Mouse (Mus musculus) neural tube, embryonic 11.5 days (tissue): ENCODE data around the gene Mysm1. TPM values are rescaled to one million over a fixed set of nuclear protein-coding genes. Genes with fewer than 3 reads are reported as not detected.

ENCODE experiments used
- ATAC-seq: fragments of 200-750 bp; cut with Nextera tagmentation; 2 replicates; pipeline ENCODE4 v1.8.0; 2017; ENCODE audit warnings: moderate number of reproducible peaks, mild to moderate bottlenecking, moderate TSS enrichment, moderate library complexity; ENCODE audit not compliant: insufficient read depth, low FRiP score, low TSS enrichment
- DNase-seq: peaks from one replicate; pipeline ENCODE4 v3.0.0-alpha.2; 2015; ENCODE audit warnings: low spot score
- H3K27ac ChIP-seq: fragments of 300-500 bp; sonication (generic); 2 replicates; pipeline ENCODE4 v1.5.1; 2014; ENCODE audit warnings: low read depth, mild to moderate bottlenecking, low read length
- H3K27me3 ChIP-seq: fragments of 300-500 bp; sonication (generic); 2 replicates; pipeline ENCODE4 v1.6.1; 2014; ENCODE audit warnings: mild to moderate bottlenecking, low read length, mixed read lengths; ENCODE audit not compliant: control insufficient read depth, insufficient read depth
- H3K36me3 ChIP-seq: fragments of 300-500 bp; sonication (generic); 2 replicates; pipeline ENCODE4 v1.6.1; 2014; ENCODE audit warnings: mild to moderate bottlenecking, low read length, moderate library complexity, mixed read lengths; ENCODE audit not compliant: control insufficient read depth, insufficient read depth
- H3K4me1 ChIP-seq: fragments of 300-500 bp; sonication (generic); 2 replicates; pipeline ENCODE4 v1.6.1; 2014; ENCODE audit warnings: low read length, mixed read lengths; ENCODE audit not compliant: control insufficient read depth, insufficient read depth
- H3K4me2 ChIP-seq: fragments of 300-500 bp; sonication (generic); 2 replicates; pipeline ENCODE4 v1.6.1; 2014; ENCODE audit warnings: low read depth, mild to moderate bottlenecking, moderate library complexity
- H3K4me3 ChIP-seq: fragments of 300-500 bp; sonication (generic); 2 replicates; pipeline ENCODE4 v1.5.1; 2014; ENCODE audit warnings: low read depth, low read length
- H3K9ac ChIP-seq: fragments of 300-500 bp; sonication (generic); 2 replicates; pipeline ENCODE4 v1.6.1; 2014; ENCODE audit warnings: mild to moderate bottlenecking, low read length
- H3K9me3 ChIP-seq: fragments of 300-500 bp; sonication (generic); 2 replicates; pipeline ENCODE4 v1.6.1; 2016; ENCODE audit warnings: low read length; ENCODE audit not compliant: control insufficient read depth
- WGBS: fragments of 180-500 bp; shearing (Covaris S2); extraction: QIAGEN DNeasy Blood & Tissue Kit; methylation state at CpG from one replicate; pipeline ENCODE4 v1.1.7; 2014; 5-methylcytosine and 5-hydroxymethylcytosine counted together
- polyA plus RNA-seq: library from polyadenylated mRNA; unstranded; fragments of >200 nt; fragmentation: Nextera tagmentation; extraction: Ambion mirVana; gene quantifications from 2 replicates; pipeline ENCODE4 v1.2.1, GENCODE M21; 2014

The Mysm1 gene
- polyA plus RNA-seq, 1 experiment from 2014 or later: 24.4 TPM

DNA sequence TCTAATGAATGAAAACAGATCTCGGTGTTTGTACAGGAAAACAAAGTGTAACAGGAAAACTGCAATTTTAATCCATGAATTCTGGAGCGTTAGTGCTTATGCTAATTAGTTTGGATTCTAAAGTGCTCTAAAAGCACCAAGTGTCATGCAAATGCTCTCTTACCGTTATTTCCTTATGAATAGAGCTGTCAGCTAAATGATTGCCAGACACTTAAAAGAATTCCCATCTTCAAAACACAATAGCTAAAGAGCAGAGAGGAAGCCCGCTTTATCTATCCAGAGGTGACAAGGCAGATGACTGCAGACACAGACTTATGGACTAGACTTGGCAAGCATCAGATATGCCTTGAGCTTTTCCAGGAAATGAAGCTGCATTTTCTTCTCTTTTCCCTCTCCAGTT, 8.8 kb upstream of the Mysm1 start:
- ATAC-seq: no peak
- WGBS: 43% methylated on average over 4 of the region's 4 CpGs

DNA sequence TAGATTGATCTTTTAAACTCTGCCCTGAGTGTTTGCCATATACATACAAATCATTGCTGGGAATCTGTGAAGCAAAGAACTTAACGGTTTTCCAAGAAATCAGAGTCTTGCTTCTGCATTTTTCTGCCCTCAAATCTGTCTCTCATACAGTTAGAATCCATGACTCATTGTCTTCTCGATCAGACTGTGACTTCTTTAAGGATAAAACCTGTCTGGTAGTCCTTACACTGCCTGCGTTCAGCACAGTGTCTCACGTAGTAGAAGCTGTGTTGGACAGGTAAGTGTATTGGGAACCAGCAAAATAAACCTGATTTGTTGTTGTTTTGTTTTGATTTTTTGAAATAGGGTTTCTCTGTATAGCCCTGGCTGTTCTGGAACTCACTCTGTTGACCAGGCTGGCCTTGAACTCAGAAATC, 608 bp upstream of the Mysm1 start:
- Histone ChIP-seq H3K4me3 (peak overlapping the region; percentile 76), H3K27ac (peak overlapping the region; percentile 78), H3K4me2 (peak overlapping the region; percentile 38), H3K27me3 (no peaks in the 10 kb centered on the region), H3K9me3 (no peaks in the 10 kb centered on the region), H3K9ac (peak overlapping the region; percentile 88), H3K4me1 (no peaks in the 10 kb centered on the region), H3K36me3 (no peaks in the 10 kb centered on the region)
- WGBS: 51% methylated on average over 4 of the region's 4 CpGs
- DNase-seq: no peak
- ATAC-seq: peak; percentile 10; the same call in 1 of the 2 replicates

More for the DNA sequence above, 8.8 kb upstream of the Mysm1 start:
- DNase-seq: no peak
- H3K27ac ChIP-seq: no peak overlapping the region
- H3K9me3 ChIP-seq: no peaks in the 10 kb centered on the region
- H3K4me3 ChIP-seq: no peak overlapping the region
- no peak overlapping the region for H3K4me2 ChIP-seq
- no peaks in the 10 kb centered on the region for H3K4me1 ChIP-seq
- no peak overlapping the region for H3K9ac ChIP-seq
- H3K27me3 ChIP-seq: no peaks in the 10 kb centered on the region
- no peaks in the 10 kb centered on the region for H3K36me3 ChIP-seq

DNA sequence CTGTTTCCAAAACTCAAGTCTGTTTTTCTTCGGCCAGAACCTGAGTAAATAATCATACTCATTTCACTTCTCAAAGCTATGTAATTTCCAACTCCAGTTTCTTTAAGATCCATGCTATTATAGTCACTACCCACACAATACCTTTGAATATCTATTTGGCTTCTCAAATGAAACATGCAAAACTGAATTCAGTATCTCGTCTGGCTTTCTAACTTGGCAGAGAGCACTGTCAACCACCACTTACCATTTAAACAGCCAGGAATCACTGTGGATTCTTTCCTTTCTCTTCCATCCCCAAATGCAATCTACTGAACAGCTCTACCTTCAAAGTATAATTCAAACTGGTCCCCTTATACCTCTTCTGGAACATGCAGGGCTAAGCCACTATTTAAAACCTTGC, 5.6 kb downstream of the Mysm1 start:
- 93% methylated on average over 2 of the region's 2 CpGs for WGBS
- Histone ChIP-seq H3K4me2 (no peak overlapping the region), H3K4me3 (no peak overlapping the region), H3K4me1 (no peaks in the 10 kb centered on the region), H3K27me3 (no peaks in the 10 kb centered on the region), H3K36me3 (peaks cover 2% of the 10 kb centered on the region; the same call in 1 of the 2 replicates), H3K9me3 (no peaks in the 10 kb centered on the region), H3K27ac (no peak overlapping the region), H3K9ac (no peak overlapping the region)
- no peak for ATAC-seq
- DNase-seq: no peak

DNA sequence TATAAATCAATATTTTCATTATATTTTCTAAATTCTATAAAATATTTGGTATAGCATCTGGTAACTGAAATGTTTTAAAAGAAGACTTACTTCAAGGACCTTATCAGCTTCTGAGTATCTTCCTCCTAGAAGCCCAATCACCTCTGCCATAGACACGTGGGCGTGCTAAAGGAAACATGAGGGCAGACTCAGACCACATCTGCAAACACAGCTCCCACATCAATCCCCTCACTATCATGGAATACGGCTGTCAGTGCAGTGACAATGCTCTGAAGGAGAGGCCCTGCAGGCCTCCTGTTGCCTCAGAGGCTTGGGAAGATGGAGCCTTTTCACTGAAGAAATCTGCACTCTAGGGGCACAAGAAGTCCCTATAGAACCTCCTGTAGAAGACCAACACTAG, 26.1 kb downstream of the Mysm1 start:
- H3K36me3 ChIP-seq: 0 out of 2 replicates have a peak, but pooled peaks cover 2% of the 10 kb centered on the region
- no peaks in the 10 kb centered on the region for H3K4me1 ChIP-seq
- H3K4me3 ChIP-seq: no peak overlapping the region
- ATAC-seq (no peak), DNase-seq (no peak)
- 87% methylated on average over 3 of the region's 3 CpGs for WGBS
- H3K9me3 ChIP-seq: no peaks in the 10 kb centered on the region
- no peak overlapping the region for H3K9ac ChIP-seq
- no peaks in the 10 kb centered on the region for H3K27me3 ChIP-seq
- no peak overlapping the region for H3K4me2 ChIP-seq
- H3K27ac ChIP-seq: no peak overlapping the region

DNA sequence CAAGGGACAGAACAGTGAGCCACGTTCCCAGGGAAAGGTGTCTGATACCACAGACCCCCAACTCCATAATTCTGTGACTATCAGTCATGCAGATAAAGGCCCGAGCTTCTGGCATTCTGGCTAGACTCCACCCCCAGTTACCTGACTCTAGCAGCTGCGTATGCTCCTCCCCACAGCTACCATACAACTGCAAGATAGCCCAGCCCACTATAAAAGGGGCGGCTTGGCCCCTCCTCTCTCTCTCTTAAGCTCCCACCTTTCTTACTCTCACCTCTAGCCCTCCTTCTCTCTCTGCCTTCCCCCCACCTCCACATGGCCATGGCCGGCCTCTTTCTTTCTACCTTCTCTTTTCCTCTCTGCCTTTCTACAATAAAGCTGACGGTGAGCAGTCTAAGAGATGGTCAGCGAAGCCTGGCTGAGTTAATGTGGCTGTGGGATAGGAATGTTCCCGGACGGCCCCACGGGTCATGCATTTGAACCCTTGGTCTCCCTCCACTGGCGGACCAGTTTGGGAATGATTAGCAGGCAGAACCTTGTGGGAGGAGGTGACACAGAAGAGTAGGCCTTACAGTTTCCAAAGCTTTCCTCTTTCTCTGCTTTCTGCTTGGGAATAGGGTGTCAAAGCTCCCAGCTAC, 37.6 kb downstream of the Mysm1 start:
- ATAC-seq (no peak), DNase-seq (no peak)
- WGBS: 77% methylated on average over 11 of the region's 11 CpGs
- Histone ChIP-seq H3K36me3 (no peaks in the 10 kb centered on the region), H3K9ac (no peak overlapping the region), H3K27ac (no peak overlapping the region), H3K9me3 (no peaks in the 10 kb centered on the region), H3K4me1 (no peaks in the 10 kb centered on the region), H3K27me3 (no peaks in the 10 kb centered on the region), H3K4me3 (no peak overlapping the region), H3K4me2 (no peak overlapping the region)

DNA sequence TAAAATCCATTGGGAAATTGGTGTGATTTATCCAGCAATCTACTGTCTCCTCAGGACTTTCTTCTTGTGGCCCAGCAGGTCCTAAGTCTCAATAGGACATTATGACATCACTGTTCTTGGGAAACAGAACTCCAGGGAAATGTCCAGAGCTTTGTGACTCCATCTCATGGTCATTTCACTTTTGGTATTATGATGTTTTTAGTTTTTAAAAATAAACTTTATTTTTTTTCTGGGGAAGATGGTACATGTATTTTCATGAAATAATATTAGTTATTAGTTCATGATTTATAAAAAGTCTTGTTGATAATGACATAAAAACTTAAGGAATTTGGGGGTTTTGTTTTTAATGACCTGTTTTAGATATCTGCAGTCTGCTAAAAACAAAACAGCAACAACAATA, 50.2 kb downstream of the Mysm1 start, which contains the start of gene Eqtn:
Eqtn (minus strand) TSS at position 101 of the 400 bp plus-strand sequence.
- H3K27ac ChIP-seq: no peak within 1 kb of the TSS
- no peaks in the 10 kb centered on the region for H3K27me3 ChIP-seq
- H3K36me3 ChIP-seq: no peaks in the 10 kb centered on the region
- no peak within 1 kb of the TSS for H3K4me2 ChIP-seq
- H3K4me1 ChIP-seq: no peaks in the 10 kb centered on the region
- ATAC-seq (no peak), DNase-seq (no peak)
- H3K4me3 ChIP-seq: no peak within 1 kb of the TSS
- no peaks in the 10 kb centered on the region for H3K9me3 ChIP-seq
- no peak within 1 kb of the TSS for H3K9ac ChIP-seq

DNA sequence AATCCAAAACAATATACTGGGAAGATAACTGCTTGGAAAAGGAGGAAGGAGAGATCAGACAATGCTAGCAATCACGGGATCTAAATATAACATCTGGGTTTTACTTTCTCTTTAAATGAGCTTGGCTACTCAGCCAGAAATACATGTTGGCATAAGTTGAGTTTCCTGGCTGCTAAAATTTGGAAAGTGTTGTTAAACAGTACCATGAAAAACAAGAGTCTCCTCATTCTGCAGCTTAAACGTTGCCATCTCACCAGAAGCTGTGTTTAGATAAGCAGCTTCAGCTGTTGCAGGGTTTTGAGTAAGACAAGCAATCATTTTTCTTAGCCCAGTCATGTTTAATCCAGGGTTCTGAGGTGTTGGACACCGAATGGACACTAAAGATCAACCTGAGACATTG, 77.1 kb downstream of the Mysm1 start:
- DNase-seq (no peak), ATAC-seq (no peak)
- Histone ChIP-seq H3K9ac (no peak overlapping the region), H3K27ac (no peak overlapping the region), H3K27me3 (no peaks in the 10 kb centered on the region), H3K9me3 (no peaks in the 10 kb centered on the region), H3K4me2 (no peak overlapping the region), H3K4me3 (no peak overlapping the region), H3K4me1 (no peaks in the 10 kb centered on the region), H3K36me3 (no peaks in the 10 kb centered on the region)
- WGBS: 80% methylated on average over 3 of the region's 3 CpGs

DNA sequence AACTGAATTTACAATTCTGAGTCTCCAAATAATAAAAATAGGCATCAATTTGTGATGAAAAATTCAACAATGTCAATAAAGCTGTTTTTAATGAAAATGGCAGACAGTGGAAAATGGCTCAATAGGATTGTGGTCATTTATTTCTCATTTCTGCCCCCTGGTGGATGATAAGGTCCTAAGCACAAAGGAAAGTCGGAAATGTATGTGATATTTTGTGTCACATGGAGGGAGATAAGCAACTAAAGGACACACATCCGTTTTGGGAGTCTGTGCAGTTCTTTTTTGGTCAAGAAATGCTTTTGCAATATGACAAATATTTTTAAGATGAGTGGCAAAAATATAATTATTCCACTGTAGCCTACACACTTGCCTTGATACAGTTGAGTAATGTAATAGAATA, 78.2 kb downstream of the Mysm1 start:
- no peak for DNase-seq
- 37% methylated on average over 2 of the region's 2 CpGs for WGBS

More for the DNA sequence above, 78.2 kb downstream of the Mysm1 start:
- H3K4me2 ChIP-seq: no peak overlapping the region
- no peak overlapping the region for H3K9ac ChIP-seq
- H3K27ac ChIP-seq: no peak overlapping the region
- H3K4me3 ChIP-seq: no peak overlapping the region
- ATAC-seq: no peak
- no peaks in the 10 kb centered on the region for H3K36me3 ChIP-seq
- no peaks in the 10 kb centered on the region for H3K27me3 ChIP-seq
- no peaks in the 10 kb centered on the region for H3K9me3 ChIP-seq
- no peaks in the 10 kb centered on the region for H3K4me1 ChIP-seq
